Mouse (Mus musculus) heart, embryonic 12.5 days (tissue): ENCODE results near the gene Rac2. TPM values are rescaled to one million over a fixed set of nuclear protein-coding genes. Genes with fewer than 3 reads are reported as not detected.
A peak's percentile ranks its signal among the peaks of the same experiment; 100 is the strongest.

Experiments used
- ATAC-seq: fragments of 200-750 bp; cut with Nextera tagmentation; 2 replicates; pipeline ENCODE4 v1.8.0; 2017; ENCODE audit warnings: moderate TSS enrichment, moderate library complexity; ENCODE audit not compliant: insufficient number of reproducible peaks, low FRiP score
- H3K27ac ChIP-seq: fragments of 300-500 bp; sonication (generic); 2 replicates; pipeline ENCODE4 v1.5.1; 2016; ENCODE audit warnings: mild to moderate bottlenecking, moderate library complexity; ENCODE audit not compliant: poor library complexity, severe bottlenecking
- H3K27me3 ChIP-seq: fragments of 300-500 bp; sonication (generic); replicated peaks from 2 replicates; pipeline ENCODE4 v1.6.1; 2016; ENCODE audit warnings: mild to moderate bottlenecking, moderate library complexity
- H3K36me3 ChIP-seq: fragments of 300-500 bp; sonication (generic); 2 replicates; pipeline ENCODE4 v1.6.1; 2016; ENCODE audit warnings: mild to moderate bottlenecking, moderate library complexity
- H3K4me1 ChIP-seq: fragments of 300-500 bp; sonication (generic); replicated peaks from 2 replicates; pipeline ENCODE4 v1.6.1; 2016; ENCODE audit warnings: mild to moderate bottlenecking
- H3K4me2 ChIP-seq: fragments of 300-500 bp; sonication (generic); 2 replicates; pipeline ENCODE4 v1.6.1; 2016; ENCODE audit warnings: mild to moderate bottlenecking, moderate library complexity
- H3K4me3 ChIP-seq: fragments of 300-500 bp; sonication (generic); 2 replicates; pipeline ENCODE4 v1.5.1; 2016; ENCODE audit warnings: mild to moderate bottlenecking
- H3K9ac ChIP-seq: fragments of 300-500 bp; sonication (generic); 2 replicates; pipeline ENCODE4 v1.6.1; 2016; ENCODE audit warnings: mild to moderate bottlenecking, moderate library complexity
- H3K9me3 ChIP-seq: fragments of 300-500 bp; sonication (generic); replicated peaks from 2 replicates; pipeline ENCODE4 v1.6.1; 2016; ENCODE audit warnings: mild to moderate bottlenecking, moderate library complexity
- WGBS: fragments of 180-500 bp; shearing (Covaris S2); methylation state at CpG from one replicate; pipeline ENCODE4 v1.1.7; 2016; 5-methylcytosine and 5-hydroxymethylcytosine counted together
- polyA plus RNA-seq: library from polyadenylated mRNA; unstranded; fragments of >200 nt; fragmentation: Nextera tagmentation; extraction: Ambion mirVana; gene quantifications from 2 replicates; pipeline ENCODE4 v1.2.1, GENCODE M21; 2016

The Rac2 gene
- polyA plus RNA-seq, 1 experiment from 2014 or later, result 6.9 TPM

DNA sequence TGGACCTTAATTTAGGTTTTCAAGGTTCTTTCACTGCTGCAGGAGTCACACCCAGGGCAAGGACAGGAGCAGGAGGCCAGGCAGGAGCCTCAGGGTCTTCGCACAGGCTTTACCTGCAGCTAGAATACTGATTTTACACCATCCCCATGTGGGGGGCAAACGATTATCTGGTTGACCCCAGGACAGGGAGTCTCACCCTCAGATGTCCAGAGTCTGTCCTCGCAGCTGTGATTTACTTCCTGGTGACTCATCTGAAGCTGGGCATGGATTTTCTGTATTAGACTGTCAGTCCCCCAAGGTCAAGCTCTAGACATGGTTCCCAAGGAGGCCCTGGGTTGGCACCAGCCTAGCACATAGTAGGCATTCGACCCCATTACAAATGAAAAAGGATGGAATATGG, 26.5 kb downstream of the Rac2 start:
- H3K4me3 ChIP-seq, result no peak overlapping the region
- peaks cover 38% of the 10 kb centered on the region for H3K27me3 ChIP-seq
- 0 out of 2 replicates have a peak, but pooled peaks cover 4% of the 10 kb centered on the region for H3K9me3 ChIP-seq
- no peak overlapping the region for H3K27ac ChIP-seq
- no peak overlapping the region for H3K4me2 ChIP-seq
- H3K4me1 ChIP-seq, result peaks cover 39% of the 10 kb centered on the region
- no peaks in the 10 kb centered on the region for H3K36me3 ChIP-seq
- no peak for ATAC-seq
- H3K9ac ChIP-seq, result no peak overlapping the region
- 72% methylated on average over 4 of the region's 4 CpGs for WGBS

GRCm38 (mm10) chr15:78544561-78545001, 28.0 kb downstream of the Rac2 start, which contains the start of gene Sstr3:
Sstr3 (minus strand) TSS chr15:78544685.
- Histone ChIP-seq H3K4me2 (no peak within 1 kb of the TSS), H3K36me3 (no peaks in the 10 kb centered on the region), H3K27ac (no peak within 1 kb of the TSS), H3K9me3 (no peaks in the 10 kb centered on the region), H3K4me1 (peaks cover 42% of the 10 kb centered on the region), H3K9ac (no peak within 1 kb of the TSS), H3K27me3 (peaks cover 53% of the 10 kb centered on the region), H3K4me3 (no peak within 1 kb of the TSS)
- ATAC-seq, result no peak
- WGBS, result 11% methylated on average over 14 of the region's 14 CpGs

- Histone ChIP-seq H3K9ac (no peak overlapping the region), H3K36me3 (no peaks in the 10 kb centered on the region), H3K27ac (no peak overlapping the region), H3K27me3 (peaks cover 58% of the 10 kb centered on the region), H3K4me2 (no peak overlapping the region), H3K4me1 (peaks cover 42% of the 10 kb centered on the region), H3K9me3 (no peaks in the 10 kb centered on the region), H3K4me3 (no peak overlapping the region)
- 69% methylated on average over 15 of the region's 15 CpGs for WGBS
- ATAC-seq, result no peak
Measured at GRCm38 (mm10) chr15:78544041-78544440, 28.5 kb downstream of the Rac2 start.

DNA sequence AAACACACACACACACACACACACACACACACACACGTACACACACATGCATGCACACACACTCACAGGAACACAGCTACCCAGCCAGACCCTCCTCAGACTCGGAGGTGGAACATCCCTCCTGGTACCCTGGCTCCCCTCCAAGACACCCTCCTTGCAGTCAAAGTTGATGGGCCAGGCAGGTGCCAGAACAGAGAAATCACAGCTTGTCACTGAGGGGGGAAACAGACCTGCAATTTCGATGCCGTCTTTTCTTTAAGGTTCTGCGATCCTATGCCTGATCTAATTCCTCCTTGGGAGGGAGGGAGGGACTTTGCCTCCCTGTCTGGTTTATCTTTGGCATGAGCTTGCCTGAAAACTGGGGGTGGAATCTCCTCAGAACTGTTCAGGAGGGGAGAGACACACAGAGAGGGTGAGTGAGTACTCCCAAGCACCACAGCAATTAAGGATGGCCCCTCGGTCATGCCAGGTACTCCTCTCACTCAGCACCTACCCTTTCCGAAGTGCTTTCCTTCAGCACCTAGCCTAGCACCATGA, 29.7 kb downstream of the Rac2 start:
- 66% methylated on average over 7 of the region's 7 CpGs for WGBS
- H3K27ac ChIP-seq, result no peak overlapping the region
- H3K27me3 ChIP-seq, result peaks cover 70% of the 10 kb centered on the region
- no peak overlapping the region for H3K4me3 ChIP-seq
- H3K4me1 ChIP-seq, result peaks cover 33% of the 10 kb centered on the region
- no peaks in the 10 kb centered on the region for H3K36me3 ChIP-seq
- no peaks in the 10 kb centered on the region for H3K9me3 ChIP-seq
- ATAC-seq, result no peak
- no peak overlapping the region for H3K4me2 ChIP-seq
- H3K9ac ChIP-seq, result no peak overlapping the region

GRCm38 (mm10) chr15:78542098-78542766, 30.4 kb downstream of the Rac2 start:
- WGBS, result 79% methylated on average over 3 of the region's 3 CpGs
- no peaks in the 10 kb centered on the region for H3K36me3 ChIP-seq
- peaks cover 76% of the 10 kb centered on the region for H3K27me3 ChIP-seq
- ATAC-seq, result no peak
- peaks cover 30% of the 10 kb centered on the region for H3K4me1 ChIP-seq
- no peak overlapping the region for H3K4me3 ChIP-seq
- 0 out of 2 replicates have a peak overlapping the region, but pooled peaks have one; percentile 36 for H3K27ac ChIP-seq
- 0 out of 2 replicates have a peak overlapping the region, but pooled peaks have one; percentile 12 for H3K9ac ChIP-seq
- no peaks in the 10 kb centered on the region for H3K9me3 ChIP-seq
- H3K4me2 ChIP-seq, result no peak overlapping the region

GRCm38 (mm10) chr15:78541606-78542005, 31.0 kb downstream of the Rac2 start:
- Histone ChIP-seq H3K36me3 (no peaks in the 10 kb centered on the region), H3K4me1 (peaks cover 30% of the 10 kb centered on the region), H3K9ac (0 out of 2 replicates have a peak overlapping the region, but pooled peaks have one; percentile 12), H3K4me2 (no peak overlapping the region), H3K27me3 (peaks cover 77% of the 10 kb centered on the region), H3K4me3 (no peak overlapping the region), H3K27ac (0 out of 2 replicates have a peak overlapping the region, but pooled peaks have one; percentile 36), H3K9me3 (no peaks in the 10 kb centered on the region)
- WGBS, result 30% methylated on average over 3 of the region's 3 CpGs
- 0 out of 2 replicates have a peak, but pooled peaks have one; percentile 36 for ATAC-seq

- H3K9ac ChIP-seq, result 0 out of 2 replicates have a peak overlapping the region, but pooled peaks have one; percentile 7
- no peaks in the 10 kb centered on the region for H3K36me3 ChIP-seq
- H3K9me3 ChIP-seq, result no peaks in the 10 kb centered on the region
- no peak for ATAC-seq
- H3K4me2 ChIP-seq, result no peak overlapping the region
- H3K27me3 ChIP-seq, result peaks cover 74% of the 10 kb centered on the region
- peaks cover 30% of the 10 kb centered on the region for H3K4me1 ChIP-seq
- no peak overlapping the region for H3K4me3 ChIP-seq
- 70% methylated on average over 3 of the region's 3 CpGs for WGBS
- no peak overlapping the region for H3K27ac ChIP-seq
Measured at GRCm38 (mm10) chr15:78541036-78541435, 31.5 kb downstream of the Rac2 start.

GRCm38 (mm10) chr15:78535723-78536421, 36.7 kb downstream of the Rac2 start:
- WGBS, result 63% methylated on average over 10 of the region's 10 CpGs
- H3K27ac ChIP-seq, result no peak overlapping the region
- H3K4me2 ChIP-seq, result no peak overlapping the region
- no peak for ATAC-seq
- no peaks in the 10 kb centered on the region for H3K36me3 ChIP-seq
- H3K4me3 ChIP-seq, result no peak overlapping the region
- H3K9ac ChIP-seq, result no peak overlapping the region
- H3K27me3 ChIP-seq, result peaks cover 37% of the 10 kb centered on the region
- no peaks in the 10 kb centered on the region for H3K9me3 ChIP-seq
- H3K4me1 ChIP-seq, result peaks cover 10% of the 10 kb centered on the region

DNA sequence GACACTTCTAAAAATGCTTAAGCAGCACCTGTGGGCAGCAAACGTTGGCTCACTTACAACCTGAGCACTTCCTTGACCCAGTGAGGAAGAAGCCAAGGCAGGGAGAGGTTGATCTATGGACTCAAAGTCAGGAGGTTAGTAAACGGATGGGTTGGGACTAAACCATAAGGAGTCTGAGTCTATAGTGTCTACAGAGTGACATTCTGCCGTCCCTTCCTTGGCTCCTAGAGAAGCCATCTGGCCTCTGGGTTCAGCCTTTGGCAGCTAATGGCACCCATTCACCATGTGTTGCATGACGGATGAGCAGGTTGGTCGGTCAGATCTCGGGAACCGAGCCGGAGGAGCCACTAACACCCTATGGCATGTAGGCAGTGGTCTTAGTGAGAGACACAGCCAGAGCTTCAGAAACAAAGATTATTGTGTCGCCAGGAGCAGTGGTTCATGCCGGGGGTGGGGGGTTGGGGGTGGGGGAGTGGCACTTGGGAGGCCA, 39.2 kb downstream of the Rac2 start:
- no peaks in the 10 kb centered on the region for H3K9me3 ChIP-seq
- H3K4me2 ChIP-seq, result no peak overlapping the region
- H3K9ac ChIP-seq, result no peak overlapping the region
- no peak overlapping the region for H3K4me3 ChIP-seq
- H3K4me1 ChIP-seq, result peaks cover 34% of the 10 kb centered on the region
- no peaks in the 10 kb centered on the region for H3K36me3 ChIP-seq
- H3K27ac ChIP-seq, result no peak overlapping the region
- H3K27me3 ChIP-seq, result peaks cover 12% of the 10 kb centered on the region
- ATAC-seq, result no peak
- WGBS, result 77% methylated on average over 10 of the region's 10 CpGs

- no peak for ATAC-seq
- WGBS, result 74% methylated on average over 10 of the region's 10 CpGs
- H3K4me2 ChIP-seq, result no peak overlapping the region
Measured at GRCm38 (mm10) chr15:78532566-78533345, 39.8 kb downstream of the Rac2 start.

More at GRCm38 (mm10) chr15:78532566-78533345, 39.8 kb downstream of the Rac2 start:
- Histone ChIP-seq H3K9me3 (no peaks in the 10 kb centered on the region), H3K4me1 (peaks cover 38% of the 10 kb centered on the region), H3K36me3 (no peaks in the 10 kb centered on the region), H3K27ac (no peak overlapping the region), H3K27me3 (peaks cover 7% of the 10 kb centered on the region; the same call in 1 of the 2 replicates), H3K9ac (no peak overlapping the region), H3K4me3 (no peak overlapping the region)
